Mouse (Mus musculus) adrenal gland (tissue): Measurements from ENCODE around the gene Pklr.

Experiments used
- intact Hi-C: fragments of 180-260 bp; cut with DNase I; formaldehyde crosslinking; loops from one replicate; pipeline ENCODE4 v1.15.1; 2025

The Pklr gene

DNA sequence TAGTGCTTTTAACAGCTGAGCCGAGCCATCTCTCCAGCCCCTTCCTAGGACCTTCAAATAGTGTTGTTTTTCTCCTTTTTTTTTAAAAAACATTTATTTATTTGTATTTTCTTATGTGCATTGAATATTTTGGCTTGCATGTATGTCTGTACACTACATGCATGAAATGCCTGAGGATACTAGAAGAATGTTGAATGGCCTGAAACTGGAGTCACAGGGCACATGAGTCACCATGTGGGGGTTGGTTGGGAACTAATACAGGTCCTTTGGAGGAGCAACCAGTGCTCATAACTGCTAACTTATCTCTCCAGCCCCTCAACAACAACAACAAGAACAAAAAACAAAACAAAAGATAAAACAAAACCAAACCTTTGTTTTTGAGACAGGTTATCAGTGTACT is 27.2 kb downstream of the Pklr start:
- intact Hi-C loops = loop anchor here (5.0 kb wide), 1 partner anchor 46 kb away; no protein-coding TSS in a partner anchor

- intact Hi-C loops = loop anchor here (5.0 kb wide), 1 partner anchor 46 kb away; no protein-coding TSS in a partner anchor
Measured at GRCm38 (mm10) chr3:89163643-89164245, 27.8 kb downstream of the Pklr start.

- intact Hi-C loops = loop anchor here (5.0 kb wide), 1 partner anchor 47 kb away; no protein-coding TSS in a partner anchor
Measured at GRCm38 (mm10) chr3:89164506-89165267, 28.7 kb downstream of the Pklr start, which contains the start of gene Clk2. TSS of gene Clk2 (plus strand) at chr3:89164795.

GRCm38 (mm10) chr3:89165268-89165870 is 29.4 kb downstream of the Pklr start:
- intact Hi-C loops = no loop called here

- intact Hi-C loops = no loop called here
Measured at GRCm38 (mm10) chr3:89166945-89167344, 31.0 kb downstream of the Pklr start.

DNA sequence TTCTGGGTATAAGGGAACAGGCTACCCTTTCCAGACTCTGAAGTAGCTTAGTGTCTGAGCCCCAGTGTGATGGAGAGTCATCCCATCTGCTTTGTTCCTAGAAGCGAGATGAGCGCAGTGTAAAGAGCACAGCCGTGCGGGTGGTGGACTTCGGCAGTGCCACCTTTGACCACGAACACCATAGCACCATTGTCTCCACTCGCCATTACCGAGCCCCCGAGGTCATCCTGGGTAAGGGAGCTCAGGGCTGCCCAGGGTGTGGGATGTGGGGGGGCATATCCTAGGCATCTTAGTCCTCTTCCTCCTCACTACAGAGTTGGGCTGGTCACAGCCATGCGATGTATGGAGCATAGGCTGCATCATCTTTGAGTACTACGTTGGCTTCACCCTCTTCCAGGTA is 38.9 kb downstream of the Pklr start:
- intact Hi-C loops = no loop called here

DNA sequence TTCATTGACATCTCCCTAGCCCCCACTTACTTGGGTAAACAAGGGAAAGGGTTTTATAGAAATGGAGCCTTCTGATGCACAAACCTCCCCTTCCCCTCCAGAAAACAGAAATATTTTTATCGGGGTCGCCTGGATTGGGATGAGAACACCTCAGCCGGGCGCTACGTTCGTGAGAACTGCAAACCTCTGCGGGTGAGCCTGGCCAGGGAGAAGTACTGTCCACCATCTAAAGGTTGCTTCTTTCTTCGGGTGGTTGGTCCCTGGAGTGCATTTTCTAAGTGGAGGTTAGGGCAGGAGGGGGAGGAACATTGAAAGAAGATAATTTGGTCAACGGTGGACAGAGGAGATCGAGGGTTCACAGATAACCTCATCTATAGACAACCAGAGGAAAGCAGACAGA is 39.6 kb downstream of the Pklr start:
- intact Hi-C loops = no loop called here

GRCm38 (mm10) chr3:89176421-89176820 is 40.5 kb downstream of the Pklr start:
- intact Hi-C loops = no loop called here

- intact Hi-C loops = no loop called here
Measured at GRCm38 (mm10) chr3:89177242-89178106, 41.5 kb downstream of the Pklr start, which contains the start of gene Scamp3. TSS of gene Scamp3 (plus strand) at chr3:89177473.

- intact Hi-C loops = no loop called here
Measured at GRCm38 (mm10) chr3:89178107-89178385, 42.1 kb downstream of the Pklr start.

GRCm38 (mm10) chr3:89179056-89179455 is 43.1 kb downstream of the Pklr start:
- intact Hi-C loops = no loop called here

DNA sequence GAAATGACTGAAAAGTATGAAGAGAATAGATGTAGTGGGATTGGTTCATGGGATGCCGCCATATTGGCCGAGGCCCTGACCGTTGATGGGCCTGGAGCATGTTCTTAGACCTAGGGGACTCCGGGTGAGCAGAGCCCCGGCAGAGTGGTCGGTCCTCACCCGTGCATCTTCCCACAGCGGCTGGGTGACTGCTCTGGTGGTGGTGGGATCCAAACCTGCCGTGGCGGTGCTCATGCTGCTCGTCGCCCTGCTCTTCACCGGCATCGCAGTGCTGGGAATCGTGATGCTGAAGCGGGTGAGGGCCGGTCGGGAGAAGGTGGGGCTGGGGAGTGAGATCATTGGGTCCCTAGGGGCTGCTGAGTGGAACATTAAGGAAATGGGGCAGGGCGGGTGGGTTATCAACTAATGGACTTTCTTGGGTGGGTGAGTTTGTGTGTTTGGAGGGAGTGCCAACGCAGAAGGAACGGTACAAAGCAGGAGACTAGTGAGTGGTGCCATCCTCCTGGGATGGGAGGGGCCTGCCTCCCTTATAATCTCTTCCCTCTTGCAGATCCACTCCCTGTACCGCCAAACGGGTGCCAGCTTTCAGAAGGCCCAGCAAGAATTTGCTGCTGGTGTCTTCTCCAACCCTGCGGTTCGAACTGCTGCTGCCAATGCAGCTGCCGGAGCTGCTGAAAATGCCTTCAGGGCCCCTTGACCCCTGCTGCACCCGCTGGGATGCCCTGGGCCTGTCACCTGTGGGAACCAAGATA is 46.0 kb downstream of the Pklr start:
- intact Hi-C loops = no loop called here

DNA sequence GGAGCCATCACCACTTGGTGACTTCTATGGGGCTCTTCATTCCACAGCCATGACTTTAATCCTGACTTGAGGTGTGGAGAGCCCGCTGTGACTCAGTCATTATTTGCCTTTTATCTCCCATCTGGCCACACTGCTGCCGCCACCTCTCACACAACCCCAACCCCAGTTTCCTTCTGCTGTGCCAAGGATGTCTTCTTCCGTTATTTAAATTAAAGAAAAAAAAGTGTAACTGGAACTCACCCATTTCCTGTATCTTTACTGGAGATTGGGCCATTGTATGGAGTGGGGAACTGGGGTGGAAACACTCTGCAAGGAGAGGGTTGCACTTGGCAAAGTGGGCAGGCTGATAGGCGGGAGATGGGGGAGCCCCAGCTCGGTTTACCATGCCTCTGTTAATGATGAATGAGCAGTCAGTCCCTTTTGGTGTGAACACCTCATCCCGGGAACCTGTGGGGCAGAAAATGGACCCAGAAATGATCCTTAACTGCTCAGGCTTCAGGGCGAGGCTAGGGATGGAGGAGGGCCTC is 46.7 kb downstream of the Pklr start:
- intact Hi-C loops = no loop called here

- intact Hi-C loops = no loop called here
Measured at GRCm38 (mm10) chr3:89183058-89183958, 47.4 kb downstream of the Pklr start, which contains the start of gene Fam189b. TSS of gene Fam189b (plus strand) at chr3:89183143.

GRCm38 (mm10) chr3:89183959-89184315 is 48.0 kb downstream of the Pklr start:
- intact Hi-C loops = no loop called here

- intact Hi-C loops = no loop called here
Measured at GRCm38 (mm10) chr3:89187197-89187596, 51.3 kb downstream of the Pklr start.

- intact Hi-C loops = no loop called here
Measured at GRCm38 (mm10) chr3:89187690-89188477, 51.9 kb downstream of the Pklr start.

- intact Hi-C loops = no loop called here
Measured at GRCm38 (mm10) chr3:89188478-89188875, 52.5 kb downstream of the Pklr start.

- intact Hi-C loops = no loop called here
Measured at GRCm38 (mm10) chr3:89190436-89190835, 54.5 kb downstream of the Pklr start.
